Mouse (Mus musculus) heart, embryonic 15.5 days (tissue): ENCODE measurements around the gene Olfr155. TPM values are rescaled to one million over a fixed set of nuclear protein-coding genes. Genes with fewer than 3 reads are reported as not detected.

Experiments
- ATAC-seq: fragments of 200-750 bp; cut with Nextera tagmentation; replicated peaks from 2 replicates; pipeline ENCODE4 v1.8.0; 2017; ENCODE audit warnings: low read depth, moderate TSS enrichment; ENCODE audit not compliant: insufficient number of reproducible peaks, insufficient read depth, low FRiP score
- H3K27ac ChIP-seq: fragments of 300-500 bp; sonication (generic); 2 replicates; pipeline ENCODE4 v1.5.1; 2015; ENCODE audit warnings: mild to moderate bottlenecking, inconsistent platforms
- H3K27me3 ChIP-seq: fragments of 300-500 bp; sonication (generic); 2 replicates; pipeline ENCODE4 v1.6.1; 2015; ENCODE audit warnings: inconsistent platforms
- H3K36me3 ChIP-seq: fragments of 300-500 bp; sonication (generic); 2 replicates; pipeline ENCODE4 v1.6.1; 2015; ENCODE audit warnings: mild to moderate bottlenecking, inconsistent platforms
- H3K4me1 ChIP-seq: fragments of 300-500 bp; sonication (generic); replicated peaks from 2 replicates; pipeline ENCODE4 v1.6.1; 2015; ENCODE audit warnings: inconsistent platforms
- H3K4me2 ChIP-seq: fragments of 300-500 bp; sonication (generic); 2 replicates; pipeline ENCODE4 v1.6.1; 2015; ENCODE audit warnings: inconsistent platforms, mild to moderate bottlenecking, moderate library complexity
- H3K4me3 ChIP-seq: fragments of 300-500 bp; sonication (generic); 2 replicates; pipeline ENCODE4 v1.5.1; 2015; ENCODE audit warnings: mild to moderate bottlenecking, inconsistent platforms
- H3K9ac ChIP-seq: fragments of 300-500 bp; sonication (generic); 2 replicates; pipeline ENCODE4 v1.6.1; 2015; ENCODE audit warnings: mild to moderate bottlenecking, inconsistent platforms
- H3K9me3 ChIP-seq: fragments of 300-500 bp; sonication (generic); replicated peaks from 2 replicates; pipeline ENCODE4 v1.6.1; 2016; ENCODE audit warnings: inconsistent platforms
- WGBS: fragments of 180-500 bp; shearing (Covaris S2); methylation state at CpG from one replicate; pipeline ENCODE4 v1.1.7; 2015; ENCODE audit warnings: mixed read lengths; 5-methylcytosine and 5-hydroxymethylcytosine counted together
- polyA plus RNA-seq: library from polyadenylated mRNA; unstranded; fragments of >200 nt; fragmentation: Nextera tagmentation; extraction: Ambion mirVana; gene quantifications from 2 replicates; pipeline ENCODE4 v1.2.1, GENCODE M21; 2015

Olfr155 gene
- polyA plus RNA-seq, 1 experiment from 2014 or later = not detected

GRCm38 (mm10) chr4:43897209-43897608, 45.8 kb downstream of the Olfr155 start:
- H3K4me2 ChIP-seq = no peak overlapping the region
- no peaks in the 10 kb centered on the region for H3K36me3 ChIP-seq
- H3K27ac ChIP-seq = no peak overlapping the region
- H3K4me1 ChIP-seq = peaks cover 14% of the 10 kb centered on the region
- no peak for ATAC-seq
- H3K9me3 ChIP-seq = no peaks in the 10 kb centered on the region
- H3K9ac ChIP-seq = no peak overlapping the region
- no peaks in the 10 kb centered on the region for H3K27me3 ChIP-seq
- no peak overlapping the region for H3K4me3 ChIP-seq

- Histone ChIP-seq H3K4me3 (no peak overlapping the region), H3K9ac (no peak overlapping the region), H3K27me3 (no peaks in the 10 kb centered on the region), H3K27ac (peak overlapping the region; percentile 21; the same call in 1 of the 2 replicates), H3K36me3 (no peaks in the 10 kb centered on the region), H3K4me2 (no peak overlapping the region), H3K4me1 (peaks cover 8% of the 10 kb centered on the region), H3K9me3 (no peaks in the 10 kb centered on the region)
- ATAC-seq = no peak
- WGBS = 28% methylated on average over 8 of the region's 8 CpGs
Measured at GRCm38 (mm10) chr4:43899197-43899596, 47.8 kb downstream of the Olfr155 start.

- Histone ChIP-seq H3K4me2 (no peak overlapping the region), H3K4me3 (no peak overlapping the region), H3K4me1 (peaks cover 6% of the 10 kb centered on the region), H3K27me3 (no peaks in the 10 kb centered on the region), H3K9ac (no peak overlapping the region), H3K27ac (no peak overlapping the region; the same call in 1 of the 2 replicates), H3K36me3 (no peaks in the 10 kb centered on the region), H3K9me3 (no peaks in the 10 kb centered on the region)
- 69% methylated on average over 7 of the region's 7 CpGs for WGBS
- no peak for ATAC-seq
Measured at GRCm38 (mm10) chr4:43903690-43904089, 52.3 kb downstream of the Olfr155 start.

- no peak for ATAC-seq
- WGBS = 30% methylated on average over 6 of the region's 6 CpGs
- Histone ChIP-seq H3K4me2 (no peak overlapping the region), H3K27me3 (no peaks in the 10 kb centered on the region), H3K4me1 (0 out of 2 replicates have a peak, but pooled peaks cover 2% of the 10 kb centered on the region), H3K36me3 (no peaks in the 10 kb centered on the region), H3K27ac (no peak overlapping the region), H3K4me3 (no peak overlapping the region), H3K9me3 (no peaks in the 10 kb centered on the region), H3K9ac (no peak overlapping the region)
Measured at GRCm38 (mm10) chr4:43906443-43906842, 55.1 kb downstream of the Olfr155 start.

Other genes with a start within 250 kb of the Olfr155 start
- 6.7 and 10.8 TPM in 2 replicates for gene Npr2, start 219.6 kb upstream of the Olfr155 start, polyA plus RNA-seq
- 0.30 and 0.77 TPM in 2 replicates for gene Spag8, start 198.0 kb upstream of the Olfr155 start, polyA plus RNA-seq
- gene Hint2, start 195.1 kb upstream of the Olfr155 start, polyA plus RNA-seq = 150 and 188 TPM in 2 replicates
- gene Tmem8b, start 182.6 kb upstream of the Olfr155 start, polyA plus RNA-seq = 3.8 and 4.6 TPM in 2 replicates
- gene Fam221b, start 182.4 kb upstream of the Olfr155 start, polyA plus RNA-seq = 1.6 and 4.0 TPM in 2 replicates
- gene Olfr70, start 150.8 kb upstream of the Olfr155 start, polyA plus RNA-seq = not detected in 2 replicates
- not detected in 2 replicates for gene Olfr71, start 141.3 kb upstream of the Olfr155 start, polyA plus RNA-seq
- gene Hrct1, start 124.4 kb upstream of the Olfr155 start, polyA plus RNA-seq = 1.1 and 1.5 TPM in 2 replicates
- gene Spaar, start 121.5 kb upstream of the Olfr155 start, polyA plus RNA-seq = 0.31 and 0.42 TPM in 2 replicates
- gene Olfr159, start 80.6 kb upstream of the Olfr155 start, polyA plus RNA-seq = not detected in 2 replicates
- not detected in 2 replicates for gene Olfr156, start 27.7 kb upstream of the Olfr155 start, polyA plus RNA-seq
- not detected in 2 replicates for gene Olfr157, start 11.4 kb upstream of the Olfr155 start, polyA plus RNA-seq
- 8.1 and 12.3 TPM in 2 replicates for gene Reck, start 24.0 kb downstream of the Olfr155 start, polyA plus RNA-seq
- gene Glipr2, start 105.8 kb downstream of the Olfr155 start, polyA plus RNA-seq = 44.3 and 53.2 TPM in 2 replicates
- not detected in 2 replicates for gene Ccin, start 131.9 kb downstream of the Olfr155 start, polyA plus RNA-seq
- gene Clta, start 152.9 kb downstream of the Olfr155 start, polyA plus RNA-seq = 130 and 146 TPM in 2 replicates
- 27.3 and 35.2 TPM in 2 replicates for gene Gne, start 232.6 kb downstream of the Olfr155 start, polyA plus RNA-seq